Mouse (Mus musculus) CH12.LX (cell line): ENCODE results near the gene Ndufs2. TPM values are rescaled to one million over a fixed set of nuclear protein-coding genes. Genes with fewer than 3 reads are reported as not detected.

Source experiments
- DNase-seq: peaks from one replicate; pipeline ENCODE4 v3.0.0-alpha.2; 2013; ENCODE audit errors: extremely low read depth
- H3K27ac ChIP-seq: 2 replicates; pipeline ENCODE4 v1.5.1; 2012; ENCODE audit warnings: low read depth, mild to moderate bottlenecking, control low read depth, moderate library complexity; ENCODE audit not compliant: insufficient read depth
- H3K27me3 ChIP-seq: replicated peaks from 2 replicates; pipeline ENCODE3; 2012; ENCODE audit warnings: inconsistent platforms
- H3K36me3 ChIP-seq, 2 experiments: replicated peaks in 1 of 2; 2 replicates each; pipeline versions ENCODE3 to v1.6.1; 2012; ENCODE audit warnings: inconsistent platforms in 1 of 2, low read length in 1 of 2, mild to moderate bottlenecking in 1 of 2, mixed read lengths in 1 of 2, moderate library complexity in 1 of 2; ENCODE audit not compliant: control insufficient read depth in 1 of 2, insufficient read depth in 1 of 2
- H3K4me1 ChIP-seq, 2 experiments: 2 replicates each; pipeline ENCODE4 v1.6.1; 2012; ENCODE audit warnings: inconsistent platforms in 1 of 2, moderate library complexity in 1 of 2; ENCODE audit not compliant: insufficient read depth in 2 of 2, control insufficient read depth in 1 of 2
- H3K4me2 ChIP-seq: 2 replicates; pipeline ENCODE4 v1.6.1; 2012; ENCODE audit warnings: low read depth, mild to moderate bottlenecking, control low read depth; ENCODE audit not compliant: poor library complexity, insufficient read depth, severe bottlenecking
- H3K4me3 ChIP-seq, 3 experiments: fragments of 150-350 bp in 1 of 3; sonication (generic) in 1 of 3; replicated peaks in 1 of 3; 2 replicates each; pipeline versions ENCODE3 to v1.5.1; 2011 to 2012; ENCODE audit warnings: low read depth in 2 of 3, low read length in 2 of 3, mild to moderate bottlenecking in 2 of 3, moderate library complexity in 2 of 3, control low read depth in 1 of 3, improper control_type of control experiment in 1 of 3, inconsistent platforms in 1 of 3, mixed read lengths in 1 of 3; ENCODE audit not compliant: poor library complexity in 1 of 3
- H3K79me2 ChIP-seq: replicated peaks from 2 replicates; pipeline ENCODE4 v1.6.1; 2012; ENCODE audit warnings: mild to moderate bottlenecking, moderate library complexity; ENCODE audit not compliant: control insufficient read depth, poor library complexity, insufficient read depth, severe bottlenecking; ENCODE audit errors: extremely low read depth
- H3K9ac ChIP-seq: 2 replicates; pipeline ENCODE4 v1.6.1; 2012; ENCODE audit warnings: low read depth, mild to moderate bottlenecking, control low read depth, moderate library complexity; ENCODE audit not compliant: insufficient read depth
- H3K9me3 ChIP-seq: replicated peaks from 2 replicates; pipeline ENCODE3; 2012; ENCODE audit warnings: low read length, inconsistent platforms, mixed read lengths
- BHLHE40 ChIP-seq: IDR thresholded peaks from 2 replicates; pipeline ENCODE4 v1.6.1; 2011; ENCODE audit warnings: mild to moderate bottlenecking, low read depth, low read length, improper control_type of control experiment
- CHD2 ChIP-seq: IDR thresholded peaks from 2 replicates; pipeline ENCODE4 v1.6.1; 2011; ENCODE audit warnings: low read length, improper control_type of control experiment
- E2F4 ChIP-seq: IDR thresholded peaks from 2 replicates; pipeline ENCODE4 v1.6.1; 2011; ENCODE audit warnings: low read depth, low read length, improper control_type of control experiment; ENCODE audit not compliant: insufficient replicate concordance
- ELF1 ChIP-seq: IDR thresholded peaks from 2 replicates; pipeline ENCODE4 v1.6.1; 2014; ENCODE audit warnings: low read depth, mild to moderate bottlenecking, inconsistent platforms, low read length, improper control_type of control experiment
- EP300 ChIP-seq: IDR thresholded peaks from 2 replicates; pipeline ENCODE4 v1.6.1; 2011; ENCODE audit warnings: low read length, improper control_type of control experiment
- ETS1 ChIP-seq: conservative IDR thresholded peaks from 2 replicates; pipeline ENCODE4 v1.6.1; 2012; ENCODE audit warnings: low read depth, mild to moderate bottlenecking, inconsistent platforms, low read length, improper control_type of control experiment, moderate library complexity
- GABPA ChIP-seq: IDR thresholded peaks from 2 replicates; pipeline ENCODE4 v1.6.1; 2012; ENCODE audit warnings: low read depth, low read length, improper control_type of control experiment, inconsistent platforms; ENCODE audit not compliant: insufficient replicate concordance
- HCFC1 ChIP-seq: IDR thresholded peaks from 2 replicates; pipeline ENCODE4 v1.6.1; 2012; ENCODE audit warnings: low read depth, mild to moderate bottlenecking, inconsistent platforms, low read length, improper control_type of control experiment
- IRF4 ChIP-seq: IDR thresholded peaks from 2 replicates; pipeline ENCODE4 v1.6.1; 2014; ENCODE audit warnings: low read depth, mild to moderate bottlenecking, inconsistent platforms, low read length, improper control_type of control experiment
- JUND ChIP-seq: conservative IDR thresholded peaks from 2 replicates; pipeline ENCODE4 v1.6.1; 2011; ENCODE audit warnings: low read depth, low read length, improper control_type of control experiment
- MAFK ChIP-seq: IDR thresholded peaks from 2 replicates; pipeline ENCODE4 v1.6.1; 2011; ENCODE audit warnings: low read length, improper control_type of control experiment; ENCODE audit not compliant: insufficient replicate concordance
- MAZ ChIP-seq: IDR thresholded peaks from 2 replicates; pipeline ENCODE4 v1.6.1; 2012; ENCODE audit warnings: low read depth, mild to moderate bottlenecking, inconsistent platforms, low read length, improper control_type of control experiment, moderate library complexity
- POLR2A ChIP-seq: IDR thresholded peaks from 2 replicates; pipeline ENCODE4 v1.6.1; 2011; ENCODE audit warnings: low read depth, mild to moderate bottlenecking, improper control_type of control experiment, low read length
- POLR2AphosphoS2 ChIP-seq: IDR thresholded peaks from 2 replicates; pipeline ENCODE4 v1.6.1; 2011; ENCODE audit warnings: low read depth, low read length, improper control_type of control experiment
- RAD21 ChIP-seq: IDR thresholded peaks from 2 replicates; pipeline ENCODE4 v1.6.1; 2011; ENCODE audit warnings: low read depth, mild to moderate bottlenecking, low read length, improper control_type of control experiment, moderate library complexity
- RCOR1 ChIP-seq: conservative IDR thresholded peaks from 2 replicates; pipeline ENCODE4 v1.6.1; 2012; ENCODE audit warnings: low read depth, mild to moderate bottlenecking, inconsistent platforms, low read length, improper control_type of control experiment
- SIN3A ChIP-seq: IDR thresholded peaks from 2 replicates; pipeline ENCODE4 v1.6.1; 2012; ENCODE audit warnings: low read length, improper control_type of control experiment, inconsistent platforms
- TBP ChIP-seq: conservative IDR thresholded peaks from 2 replicates; pipeline ENCODE4 v1.6.1; 2011; ENCODE audit warnings: low read depth, low read length, improper control_type of control experiment
- ZMIZ1 ChIP-seq: IDR thresholded peaks from 2 replicates; pipeline ENCODE4 v1.6.1; 2012; ENCODE audit warnings: low read depth, mild to moderate bottlenecking, inconsistent platforms, low read length, improper control_type of control experiment
- ZNF384 ChIP-seq: IDR thresholded peaks from 2 replicates; pipeline ENCODE4 v1.6.1; 2012; ENCODE audit warnings: low read depth, low read length, improper control_type of control experiment, inconsistent platforms
- dilution Hi-C: fragments of 300-500 bp; cut with MboI; formaldehyde crosslinking; loops from 2 replicates; pipeline ENCODE4 v1.14.3; 2020; ENCODE audit warnings: low sequenced_read_pairs; ENCODE audit not compliant: extremely low pct_unique_long_range_greater_than_20kb, extremely low pct_ligation_motif_present
- in situ Hi-C: fragments of 300-500 bp; cut with MboI; formaldehyde crosslinking; loops from 3 replicates; pipeline ENCODE4 v1.14.3; 2019; ENCODE audit warnings: low sequenced_read_pairs, low pct_ligation_motif_present, low pct_unique_long_range_greater_than_20kb, mixed read lengths
- polyA plus RNA-seq: library from polyadenylated mRNA; unstranded; fragments of >175 nt; gene quantifications from 2 replicates; pipeline ENCODE4 v1.2.1, GENCODE M21; 2012; ENCODE audit warnings: low read depth; ENCODE audit not compliant: insufficient read length
- total RNA-seq, 2 experiments: library from RNA; depleted of rRNA; stranded (reverse); fragments of 300-350 nt in 1 of 2; fragments of >200 nt in 1 of 2; gene quantifications; 2 replicates each; pipeline ENCODE4 v1.2.3; 2012 to 2014

Gene Ndufs2
- total and polyA plus RNA-seq, 3 experiments: 242 to 265 (median 242) TPM

- Histone ChIP-seq H3K4me2 (no peak overlapping the region), H3K4me1 (no peaks in the 10 kb centered on the region)
- dilution Hi-C loops: no loop called here
- no peak for TF ChIP-seq TBP
- no peak for TF ChIP-seq RAD21
- no peak for TF ChIP-seq ZMIZ1
- TF ChIP-seq JUND: no peak
- TF ChIP-seq POLR2A: no peak
- TF ChIP-seq POLR2AphosphoS2: no peak
- no peak for TF ChIP-seq BHLHE40
- TF ChIP-seq ETS1: no peak
- TF ChIP-seq MAZ: no peak
- no peak for TF ChIP-seq CHD2
- no peak for TF ChIP-seq RCOR1
- TF ChIP-seq HCFC1: no peak
- TF ChIP-seq ZNF384: no peak
- TF ChIP-seq SIN3A: no peak
- TF ChIP-seq MAFK: no peak
- TF ChIP-seq E2F4: no peak
- TF ChIP-seq, all 38 proteins: peak for 0
- H3K27me3 ChIP-seq: peaks cover 39% of the 10 kb centered on the region
- H3K4me3 ChIP-seq: no peak overlapping the region
- in situ Hi-C loops: no loop called here
- peaks cover 5% of the 10 kb centered on the region for H3K9me3 ChIP-seq
- no peak overlapping the region for H3K27ac ChIP-seq
- H3K9ac ChIP-seq: no peak overlapping the region
- H3K79me2 ChIP-seq: no peaks in the 10 kb centered on the region
- DNase-seq: no peak
- no peaks in the 10 kb centered on the region for H3K36me3 ChIP-seq
Measured at GRCm38 (mm10) chr1:171205704-171206493, 45.3 kb downstream of the Ndufs2 start.

- H3K27ac ChIP-seq: no peak overlapping the region
- no peaks in the 10 kb centered on the region for H3K4me1 ChIP-seq
- TF ChIP-seq EP300 (no peak), RAD21 (no peak), ETS1 (no peak), IRF4 (no peak), GABPA (no peak), ELF1 (no peak)
- H3K36me3 ChIP-seq: no peaks in the 10 kb centered on the region
- peaks cover 33% of the 10 kb centered on the region for H3K27me3 ChIP-seq
- H3K4me2 ChIP-seq: no peak overlapping the region
- no peaks in the 10 kb centered on the region for H3K79me2 ChIP-seq
- no peak overlapping the region for H3K4me3 ChIP-seq
- peaks cover 5% of the 10 kb centered on the region for H3K9me3 ChIP-seq
- dilution Hi-C loops: no loop called here
- no peak for DNase-seq
- no peak overlapping the region for H3K9ac ChIP-seq
- in situ Hi-C loops: no loop called here
Measured at GRCm38 (mm10) chr1:171204249-171204644, 46.9 kb downstream of the Ndufs2 start.
